Mouse (Mus musculus): Measurements from ENCODE around the gene Map4k4. TPM values are rescaled to one million over a fixed set of nuclear protein-coding genes. Genes with fewer than 3 reads are reported as not detected.

The Map4k4 gene
- total RNA-seq, 1 experiment from 2014 or later = 121 TPM

GRCm38 (mm10) chr1:39964427-39964826 lies 63.7 kb downstream of the Map4k4 start:
- DNase-seq = no peak

DNA sequence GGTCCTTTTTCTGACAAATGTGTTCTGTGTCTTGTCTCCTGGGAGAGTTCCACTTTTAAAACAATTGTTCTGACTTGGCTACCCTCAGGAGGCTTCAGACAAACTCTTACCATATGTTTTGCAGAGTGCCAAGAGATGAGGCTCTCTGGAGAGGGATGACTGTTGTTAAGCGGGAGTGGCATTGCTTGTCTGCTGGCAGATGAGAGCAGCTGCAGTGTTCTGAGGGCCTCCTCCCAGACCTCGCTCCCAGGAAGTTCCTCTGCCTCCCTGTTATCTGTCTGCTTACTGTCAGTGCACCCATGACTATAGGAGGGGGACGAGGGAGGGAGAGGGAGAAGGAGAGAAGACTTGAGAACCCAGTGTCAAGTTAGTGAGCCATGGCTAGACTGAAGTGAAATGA lies 64.7 kb downstream of the Map4k4 start:
- DNase-seq = no peak

- DNase-seq = no peak
These were observed 68.3 kb downstream of the Map4k4 start for GRCm38 (mm10) chr1:39968999-39969398.

- DNase-seq = no peak
These were observed 69.2 kb downstream of the Map4k4 start for GRCm38 (mm10) chr1:39969771-39970406.

DNA sequence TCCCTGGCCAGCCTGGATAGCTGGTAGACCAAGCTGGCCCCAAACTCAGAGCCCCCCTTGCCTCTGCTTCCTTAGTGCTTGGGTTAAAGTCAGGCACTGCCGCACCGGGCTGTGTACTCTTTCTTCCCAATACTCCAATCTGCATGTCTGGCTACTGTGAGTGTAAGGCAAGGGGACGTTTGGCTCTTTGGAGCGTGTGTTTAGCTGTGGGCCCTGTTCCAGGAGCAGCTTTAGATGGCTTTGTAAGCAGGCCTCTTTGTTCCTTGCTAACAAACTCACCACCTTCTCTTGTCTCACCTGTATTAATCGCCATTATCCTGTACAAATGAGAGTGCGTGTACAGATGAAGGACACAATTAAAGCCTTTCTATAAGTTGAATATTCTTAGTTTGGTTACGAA lies 71.7 kb downstream of the Map4k4 start:
- DNase-seq = no peak

DNA sequence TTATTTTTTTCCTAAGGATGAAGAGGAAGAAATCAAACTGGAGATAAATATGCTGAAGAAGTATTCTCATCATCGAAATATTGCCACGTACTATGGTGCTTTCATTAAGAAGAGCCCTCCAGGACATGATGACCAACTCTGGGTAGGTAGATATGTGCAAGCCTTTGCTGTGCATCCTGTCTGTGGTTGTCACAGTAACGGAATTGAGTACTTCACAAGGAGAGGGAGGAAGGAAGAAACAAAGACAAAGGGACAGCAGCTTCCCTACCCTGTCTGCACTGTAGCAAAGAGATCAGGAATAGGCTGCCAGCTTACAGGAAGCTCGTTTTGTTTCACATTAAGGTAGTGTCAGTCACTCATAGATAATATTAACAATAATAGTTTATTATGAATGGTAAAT lies 73.2 kb downstream of the Map4k4 start:
- DNase-seq = no peak

GRCm38 (mm10) chr1:39975005-39975404 lies 74.3 kb downstream of the Map4k4 start:
- DNase-seq = no peak

- DNase-seq = no peak
These were observed 75.4 kb downstream of the Map4k4 start for GRCm38 (mm10) chr1:39976107-39976506.

DNA sequence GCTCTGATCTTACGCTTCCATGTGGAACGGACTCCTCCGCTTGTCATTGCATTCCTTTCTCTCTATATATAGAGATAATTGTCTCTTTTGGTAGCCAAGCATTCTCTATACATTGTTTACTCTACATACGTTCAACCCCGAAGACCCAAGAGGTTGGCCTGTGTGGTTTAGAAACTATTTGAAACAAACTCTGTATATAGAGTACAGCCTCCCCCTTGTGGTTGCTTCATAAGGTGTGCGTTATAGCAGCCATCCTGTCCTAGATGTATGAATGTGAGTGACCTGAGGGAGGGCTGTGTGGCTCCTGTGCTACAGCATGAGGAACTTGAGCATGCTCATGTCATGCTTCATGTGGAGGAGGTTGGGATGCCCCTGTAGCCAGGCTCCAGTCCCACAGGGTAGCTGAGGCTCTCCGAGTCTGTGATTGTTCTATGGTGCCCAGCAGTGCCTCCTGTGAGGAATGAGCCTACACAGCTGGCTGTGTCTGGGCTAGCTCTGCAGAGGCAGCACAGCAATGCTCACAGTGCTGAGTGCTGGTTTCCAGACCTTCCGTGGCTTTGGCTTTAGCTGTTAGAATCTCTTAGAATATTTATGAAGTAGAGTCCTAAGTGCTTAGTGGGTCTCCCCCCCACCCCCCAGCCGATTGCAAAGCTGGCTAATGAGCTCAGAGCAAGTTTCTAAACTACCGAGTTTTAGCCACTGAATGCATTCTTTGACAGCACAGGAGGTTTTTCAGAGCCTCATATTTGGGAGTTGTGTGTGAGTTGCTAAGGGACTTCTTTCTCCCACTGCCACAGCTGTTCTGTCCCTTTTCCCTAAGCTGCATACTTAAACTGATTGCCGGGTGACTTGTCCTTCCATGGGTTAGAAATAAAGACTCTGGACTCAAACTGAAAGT lies 76.4 kb downstream of the Map4k4 start:
- no peak for DNase-seq

- DNase-seq = no peak
These were observed 78.2 kb downstream of the Map4k4 start for GRCm38 (mm10) chr1:39978781-39979486.

DNA sequence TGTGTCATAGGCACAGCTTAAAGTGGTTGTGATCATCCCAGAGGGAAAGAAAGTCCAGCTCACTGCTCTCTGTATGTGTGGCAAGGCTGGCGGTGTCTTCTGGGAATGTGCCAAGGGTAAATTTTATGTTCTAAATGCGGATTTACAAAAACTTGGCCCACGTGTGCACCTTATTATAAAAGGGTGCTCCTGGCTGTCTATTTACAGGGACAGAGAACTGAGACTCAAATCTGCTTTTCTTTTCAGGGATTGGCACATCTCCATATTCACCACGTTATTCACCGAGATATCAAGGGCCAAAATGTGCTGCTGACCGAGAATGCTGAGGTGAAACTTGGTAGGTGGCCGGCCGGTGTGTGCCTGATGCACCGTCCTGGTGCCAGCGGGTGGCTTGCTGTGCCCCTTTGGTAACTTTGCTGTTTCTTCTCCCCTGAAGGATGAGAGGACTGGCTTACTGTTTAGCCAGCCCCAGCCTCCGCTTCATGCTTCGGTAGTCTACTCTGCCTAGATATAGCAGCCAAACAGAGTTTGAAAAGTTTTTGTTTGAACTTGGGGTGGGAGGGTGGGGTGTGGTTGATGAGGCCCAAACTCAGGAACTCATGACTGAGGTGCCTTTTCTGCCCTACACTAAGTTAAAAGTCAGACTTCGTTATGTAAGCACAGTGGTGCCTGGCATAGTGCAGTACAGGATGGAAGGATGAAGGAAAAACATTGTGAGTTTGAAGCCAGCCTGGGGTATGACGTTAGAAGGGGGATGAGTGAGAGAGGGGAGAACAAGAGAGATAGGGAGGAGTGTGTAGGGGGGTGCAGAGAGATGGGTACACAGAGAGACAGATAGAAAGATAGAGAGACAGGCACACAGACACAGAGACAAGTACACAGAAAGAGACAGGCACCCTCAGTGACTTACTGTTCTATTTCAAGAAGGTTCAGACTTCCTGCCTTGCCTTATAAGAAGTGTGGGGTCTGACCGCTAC lies 79.9 kb downstream of the Map4k4 start:
- no peak for DNase-seq

DNA sequence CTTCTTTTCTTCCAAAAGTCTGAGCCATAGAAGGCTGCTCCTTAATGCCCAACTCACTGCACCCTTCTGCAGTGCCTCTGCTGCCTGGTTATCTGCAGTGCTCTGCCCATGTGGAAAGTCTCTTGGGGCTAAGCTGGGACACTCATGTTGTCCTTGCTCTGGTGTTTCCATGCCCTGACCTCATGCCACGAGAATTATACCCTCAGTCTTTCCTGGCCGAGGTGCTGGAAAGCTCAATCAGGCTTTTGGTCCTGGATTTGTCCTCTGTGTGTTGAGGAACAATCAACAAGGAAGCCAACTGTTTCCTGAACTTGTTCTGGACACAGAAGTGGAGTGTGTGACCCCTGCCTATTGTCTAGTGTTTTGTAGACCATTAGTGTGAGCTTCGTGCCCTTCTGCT lies 81.3 kb downstream of the Map4k4 start:
- no peak for DNase-seq

GRCm38 (mm10) chr1:39982727-39983487 lies 82.2 kb downstream of the Map4k4 start:
- no peak for DNase-seq

DNA sequence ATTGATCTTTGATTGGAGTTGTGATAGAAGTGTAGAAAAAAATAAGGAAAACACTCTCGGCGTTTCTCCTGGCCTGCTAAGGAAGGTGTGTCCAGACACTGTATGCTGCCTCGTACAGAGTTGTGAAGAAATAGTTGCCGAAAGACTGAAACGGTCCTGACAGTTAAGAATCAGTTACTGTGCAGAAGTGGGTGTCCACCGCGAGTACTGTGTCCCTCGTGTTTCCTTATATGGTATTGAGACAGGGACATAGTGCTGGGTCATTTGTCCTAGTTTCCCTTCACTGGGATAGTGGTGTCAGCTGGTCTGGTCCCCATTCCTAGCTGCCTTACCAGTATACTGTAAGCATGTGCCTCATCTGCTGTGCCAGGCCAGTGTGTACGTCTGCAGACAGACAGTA lies 83.6 kb downstream of the Map4k4 start:
- no peak for DNase-seq

GRCm38 (mm10) chr1:39986820-39987219 lies 86.1 kb downstream of the Map4k4 start:
- DNase-seq = no peak

DNA sequence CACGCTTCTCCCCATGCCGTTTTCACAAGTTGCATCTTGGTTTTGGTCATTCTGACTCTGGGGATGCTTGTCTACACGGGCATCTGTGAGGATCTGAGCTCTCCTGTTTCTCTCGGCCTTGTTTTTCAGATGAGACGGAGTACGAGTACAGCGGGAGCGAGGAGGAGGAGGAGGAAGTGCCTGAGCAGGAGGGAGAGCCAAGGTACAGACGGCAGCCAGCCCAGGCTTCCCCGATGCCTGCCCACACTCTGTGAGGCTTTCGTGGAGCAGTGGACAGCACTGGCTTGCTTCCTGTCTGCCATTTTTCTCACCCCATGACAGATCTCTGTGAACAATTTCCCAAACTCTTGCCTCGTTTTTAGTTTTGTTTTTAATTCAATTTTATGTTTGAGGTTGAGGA lies 88.1 kb downstream of the Map4k4 start:
- DNase-seq = no peak

- no peak for DNase-seq
These were observed 89.3 kb downstream of the Map4k4 start for GRCm38 (mm10) chr1:39990041-39990440.

GRCm38 (mm10) chr1:39993921-39994320 lies 93.2 kb downstream of the Map4k4 start:
- no peak for DNase-seq

GRCm38 (mm10) chr1:39995593-39995992 lies 94.9 kb downstream of the Map4k4 start:
- no peak for DNase-seq

DNA sequence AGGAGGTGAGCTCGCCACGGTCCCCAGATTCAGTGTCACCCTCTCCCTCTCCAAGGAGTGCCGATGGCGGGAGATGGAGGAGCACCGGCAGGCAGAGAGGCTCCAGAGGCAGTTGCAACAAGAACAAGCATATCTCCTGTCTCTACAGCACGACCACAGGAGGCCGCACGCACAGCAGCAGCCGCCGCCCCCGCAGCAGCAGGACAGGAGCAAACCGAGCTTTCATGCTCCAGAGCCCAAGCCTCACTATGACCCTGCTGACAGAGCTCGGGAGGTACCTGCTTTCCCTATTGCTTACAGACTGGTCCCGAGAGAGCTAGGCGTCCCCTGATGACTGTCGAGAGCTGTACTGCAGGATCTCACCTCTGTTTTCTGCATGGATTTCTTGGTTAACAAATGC lies 99.8 kb downstream of the Map4k4 start:
- DNase-seq = no peak

DNA sequence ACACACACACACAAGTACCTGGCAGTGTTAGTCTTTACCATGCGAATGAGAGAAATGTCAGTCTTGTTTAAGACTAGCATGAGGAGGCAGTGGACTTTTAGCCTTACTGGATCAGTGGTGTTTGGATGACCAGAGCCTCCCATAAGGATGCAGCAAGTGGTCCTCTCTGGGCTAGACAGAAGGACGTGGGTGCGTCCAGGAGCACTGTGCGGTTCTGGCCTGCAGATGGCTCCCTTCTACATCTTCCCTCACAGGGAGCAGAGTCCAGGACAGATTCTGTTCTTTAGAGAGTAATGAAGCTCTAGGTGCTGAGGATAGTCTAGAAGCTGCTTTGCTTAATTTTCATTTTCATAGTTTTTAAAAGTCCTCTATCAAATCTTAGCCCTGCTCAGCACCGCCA lies 100.2 kb downstream of the Map4k4 start:
- no peak for DNase-seq

All from adrenal gland, postnatal 25 days (tissue).